Mouse (Mus musculus): ENCODE data around the gene Tecpr1. TPM values are rescaled to one million over a fixed set of nuclear protein-coding genes. Genes with fewer than 3 reads are reported as not detected.

Gene Tecpr1
- polyA plus RNA-seq, 1 experiment from 2014 or later = 21.7 TPM

DNA sequence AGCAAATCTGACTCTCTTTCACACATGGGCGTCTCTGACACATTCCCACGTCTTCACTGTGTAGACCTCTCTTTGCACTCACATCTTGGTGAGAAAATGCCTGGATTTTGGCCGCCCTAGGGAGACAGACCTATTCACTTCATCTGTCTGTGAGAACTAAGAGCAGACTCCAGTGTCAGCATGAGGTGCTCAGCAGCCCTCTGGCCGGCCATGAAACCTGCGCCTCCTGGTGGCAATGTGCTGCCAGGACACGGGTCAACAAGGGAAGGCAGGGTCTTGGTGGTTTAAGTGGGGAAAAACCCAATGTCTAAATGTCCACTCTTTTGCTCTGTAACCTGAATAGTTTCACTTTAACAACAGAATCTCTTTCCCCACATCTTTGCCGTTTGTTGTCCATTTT, 9.0 kb downstream of the Tecpr1 start:
- H3K27me3 ChIP-seq (replicated peaks; ENCODE audit: control insufficient read depth, insufficient read depth, low read length) = no peaks in the 10 kb centered on the region
- H3K27ac ChIP-seq (ENCODE audit: low read depth, low read length) = no peak overlapping the region
- H3K4me1 ChIP-seq (ENCODE audit: control insufficient read depth, insufficient read depth, low read length) = no peaks in the 10 kb centered on the region
- 35% methylated on average over 7 of the region's 7 CpGs for WGBS
- H3K36me3 ChIP-seq (ENCODE audit: control insufficient read depth, insufficient read depth, low read length) = peaks cover 66% of the 10 kb centered on the region
- H3K9ac ChIP-seq (ENCODE audit: low read length) = no peak overlapping the region
- no peaks in the 10 kb centered on the region for H3K9me3 ChIP-seq (replicated peaks; ENCODE audit: control insufficient read depth, low read length)
- no peak overlapping the region for H3K4me3 ChIP-seq (ENCODE audit: low read depth, low read length)
- H3K4me2 ChIP-seq (ENCODE audit: low read length) = no peak overlapping the region
- no peak for ATAC-seq
- DNase-seq (ENCODE audit: low spot score) = peak; percentile 50

DNA sequence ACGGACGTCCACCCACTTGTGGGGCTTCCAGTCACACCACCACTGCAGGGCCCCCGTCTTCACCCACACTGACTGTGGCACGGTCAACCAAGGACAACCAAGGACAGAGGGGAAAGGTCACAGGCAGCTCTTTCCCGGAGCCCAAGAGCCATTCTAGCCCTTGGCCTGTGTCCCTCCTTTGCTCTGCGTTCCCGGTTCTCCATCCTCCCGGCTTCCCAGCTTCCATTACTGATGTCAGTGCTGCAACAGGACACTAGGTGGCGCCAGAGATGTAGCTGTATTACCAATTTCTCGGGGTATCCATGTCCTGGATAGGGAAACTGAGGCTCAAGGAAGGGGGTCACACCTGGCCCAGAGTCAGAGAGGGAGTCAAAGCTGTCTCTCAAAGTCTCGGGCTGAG, 15.9 kb downstream of the Tecpr1 start:
- Histone ChIP-seq H3K9me3 (replicated peaks; ENCODE audit: control insufficient read depth, low read length) (no peaks in the 10 kb centered on the region; the same call in 1 of the 2 replicates), H3K4me2 (ENCODE audit: low read length) (no peak overlapping the region), H3K4me1 (ENCODE audit: control insufficient read depth, insufficient read depth, low read length) (no peaks in the 10 kb centered on the region), H3K27ac (ENCODE audit: low read depth, low read length) (no peak overlapping the region), H3K9ac (ENCODE audit: low read length) (no peak overlapping the region), H3K36me3 (ENCODE audit: control insufficient read depth, insufficient read depth, low read length) (peaks cover 82% of the 10 kb centered on the region), H3K4me3 (ENCODE audit: low read depth, low read length) (no peak overlapping the region), H3K27me3 (replicated peaks; ENCODE audit: control insufficient read depth, insufficient read depth, low read length) (no peaks in the 10 kb centered on the region)
- DNase-seq (ENCODE audit: low spot score) (peak; percentile 52), ATAC-seq (0 out of 2 replicates have a peak, but pooled peaks have one; percentile 50)
- WGBS = 53% methylated on average over 11 of the region's 11 CpGs

DNA sequence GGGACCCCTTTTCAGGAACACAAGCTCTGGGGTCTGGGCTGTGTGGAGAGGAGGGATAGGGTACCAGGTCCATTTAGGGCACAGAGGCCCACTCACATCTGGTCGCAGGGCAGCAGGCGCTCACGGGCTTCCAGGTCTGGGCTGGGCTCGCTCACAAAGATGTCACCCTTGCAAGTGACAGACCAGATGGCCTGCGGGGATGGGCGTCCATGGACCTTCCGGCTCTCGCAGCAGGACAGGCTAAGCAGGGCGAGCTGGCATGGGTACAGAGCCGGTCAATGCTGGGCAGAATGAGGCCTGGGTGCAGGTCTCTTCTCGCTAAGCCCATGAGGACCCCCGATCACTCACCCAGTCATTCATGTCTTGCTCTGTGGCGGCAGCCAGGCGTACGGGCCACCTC, 17.3 kb downstream of the Tecpr1 start:
- no peaks in the 10 kb centered on the region; the same call in 1 of the 2 replicates for H3K9me3 ChIP-seq (replicated peaks; ENCODE audit: control insufficient read depth, low read length)
- WGBS = 94% methylated on average over 15 of the region's 15 CpGs

DNA sequence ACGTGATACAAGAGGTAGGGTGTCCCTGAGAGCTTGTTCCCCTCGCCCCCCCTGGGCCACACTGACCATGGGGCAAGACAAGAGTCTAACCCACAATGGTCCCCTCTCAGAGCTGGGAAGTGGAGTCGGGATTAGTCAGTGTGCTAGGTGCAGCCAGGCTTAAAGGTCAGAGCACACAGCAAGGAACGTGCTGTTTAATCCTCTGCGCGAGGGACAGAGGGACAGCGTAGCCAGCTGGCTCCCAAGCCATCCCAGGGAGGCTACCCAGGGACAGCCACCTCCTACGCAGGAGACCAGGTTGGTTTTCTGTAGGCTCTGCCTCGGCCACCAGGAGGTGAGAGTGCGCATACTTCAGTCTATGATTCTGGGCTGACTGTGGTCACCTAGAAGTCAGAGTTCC, 18.5 kb downstream of the Tecpr1 start:
- peaks cover 73% of the 10 kb centered on the region for H3K36me3 ChIP-seq (ENCODE audit: control insufficient read depth, insufficient read depth, low read length)
- no peaks in the 10 kb centered on the region for H3K27me3 ChIP-seq (replicated peaks; ENCODE audit: control insufficient read depth, insufficient read depth, low read length)
- no peaks in the 10 kb centered on the region for H3K4me1 ChIP-seq (ENCODE audit: control insufficient read depth, insufficient read depth, low read length)
- no peak overlapping the region for H3K4me2 ChIP-seq (ENCODE audit: low read length)
- 61% methylated on average over 10 of the region's 10 CpGs for WGBS
- no peak overlapping the region for H3K4me3 ChIP-seq (ENCODE audit: low read depth, low read length)
- no peak for ATAC-seq
- DNase-seq (ENCODE audit: low spot score) = no peak
- H3K9ac ChIP-seq (ENCODE audit: low read length) = no peak overlapping the region
- no peaks in the 10 kb centered on the region; the same call in 1 of the 2 replicates for H3K9me3 ChIP-seq (replicated peaks; ENCODE audit: control insufficient read depth, low read length)
- no peak overlapping the region for H3K27ac ChIP-seq (ENCODE audit: low read depth, low read length)

More for the DNA sequence above, 17.3 kb downstream of the Tecpr1 start:
- Histone ChIP-seq H3K27ac (ENCODE audit: low read depth, low read length) (no peak overlapping the region), H3K27me3 (replicated peaks; ENCODE audit: control insufficient read depth, insufficient read depth, low read length) (no peaks in the 10 kb centered on the region), H3K4me1 (ENCODE audit: control insufficient read depth, insufficient read depth, low read length) (no peaks in the 10 kb centered on the region), H3K36me3 (ENCODE audit: control insufficient read depth, insufficient read depth, low read length) (peaks cover 75% of the 10 kb centered on the region), H3K4me2 (ENCODE audit: low read length) (no peak overlapping the region), H3K9ac (ENCODE audit: low read length) (no peak overlapping the region), H3K4me3 (ENCODE audit: low read depth, low read length) (no peak overlapping the region)
- no peak for DNase-seq (ENCODE audit: low spot score)
- ATAC-seq = no peak

DNA sequence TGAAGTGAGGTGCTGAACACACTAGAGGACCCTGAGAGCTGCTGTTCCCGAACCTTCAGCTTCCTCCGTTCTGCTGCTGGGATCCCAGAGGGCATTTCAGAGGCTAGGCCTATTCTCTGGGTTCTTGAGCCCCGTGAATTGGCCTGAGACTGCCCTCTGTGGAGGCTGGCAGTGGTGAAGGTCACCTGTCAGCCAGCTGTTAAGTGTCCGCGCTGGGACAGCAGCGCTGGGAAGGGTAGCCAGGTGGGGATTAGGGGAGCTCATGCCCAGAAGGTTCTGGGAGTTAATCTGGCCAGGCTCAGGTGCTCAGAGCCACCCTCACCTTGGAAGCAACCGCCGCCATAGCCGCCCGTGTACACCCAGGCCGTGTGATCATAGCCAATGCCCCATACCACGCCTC, 19.1 kb downstream of the Tecpr1 start:
- no peak overlapping the region for H3K9ac ChIP-seq (ENCODE audit: low read length)
- WGBS = 88% methylated on average over 12 of the region's 12 CpGs

DNA sequence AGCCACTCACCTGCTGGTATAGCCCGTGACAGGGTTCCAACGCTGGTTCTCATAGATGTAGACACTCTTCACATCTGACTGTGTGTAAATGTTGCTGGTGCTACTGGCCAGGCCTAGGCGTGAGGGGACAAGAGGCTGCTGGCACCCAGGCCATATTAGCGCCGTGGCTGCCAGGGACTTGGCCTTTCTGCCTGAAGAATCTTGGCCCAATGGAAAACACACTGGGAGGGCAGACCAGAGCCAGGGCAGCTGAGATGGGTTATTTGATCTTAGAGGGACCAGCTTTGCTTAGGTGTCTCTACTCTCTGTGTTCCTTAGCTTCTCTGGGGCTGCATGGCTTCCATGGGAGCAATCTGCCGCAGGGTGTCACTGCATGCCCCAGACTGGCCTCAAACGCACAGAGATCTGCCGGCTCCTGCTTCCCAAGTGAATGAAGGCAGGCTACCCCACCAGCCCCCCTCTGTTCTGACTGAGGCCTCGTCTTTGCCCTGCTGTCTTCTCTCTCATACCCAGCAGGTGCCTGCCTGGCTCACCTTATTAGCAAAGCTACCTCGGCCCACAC, 19.9 kb downstream of the Tecpr1 start:
- Histone ChIP-seq H3K27ac (ENCODE audit: low read depth, low read length) (no peak overlapping the region), H3K36me3 (ENCODE audit: control insufficient read depth, insufficient read depth, low read length) (peaks cover 73% of the 10 kb centered on the region), H3K9me3 (replicated peaks; ENCODE audit: control insufficient read depth, low read length) (no peaks in the 10 kb centered on the region; the same call in 1 of the 2 replicates), H3K27me3 (replicated peaks; ENCODE audit: control insufficient read depth, insufficient read depth, low read length) (no peaks in the 10 kb centered on the region), H3K4me1 (ENCODE audit: control insufficient read depth, insufficient read depth, low read length) (no peaks in the 10 kb centered on the region), H3K9ac (ENCODE audit: low read length) (no peak overlapping the region), H3K4me3 (ENCODE audit: low read depth, low read length) (no peak overlapping the region), H3K4me2 (ENCODE audit: low read length) (no peak overlapping the region)
- 86% methylated on average over 10 of the region's 10 CpGs for WGBS
- DNase-seq (ENCODE audit: low spot score) (no peak), ATAC-seq (no peak)

More for the DNA sequence above, 19.1 kb downstream of the Tecpr1 start:
- no peaks in the 10 kb centered on the region for H3K27me3 ChIP-seq (replicated peaks; ENCODE audit: control insufficient read depth, insufficient read depth, low read length)
- peaks cover 73% of the 10 kb centered on the region for H3K36me3 ChIP-seq (ENCODE audit: control insufficient read depth, insufficient read depth, low read length)
- ATAC-seq (no peak), DNase-seq (ENCODE audit: low spot score) (no peak)
- no peaks in the 10 kb centered on the region for H3K4me1 ChIP-seq (ENCODE audit: control insufficient read depth, insufficient read depth, low read length)
- H3K9me3 ChIP-seq (replicated peaks; ENCODE audit: control insufficient read depth, low read length) = no peaks in the 10 kb centered on the region; the same call in 1 of the 2 replicates
- no peak overlapping the region for H3K4me2 ChIP-seq (ENCODE audit: low read length)
- no peak overlapping the region for H3K4me3 ChIP-seq (ENCODE audit: low read depth, low read length)
- H3K27ac ChIP-seq (ENCODE audit: low read depth, low read length) = no peak overlapping the region

DNA sequence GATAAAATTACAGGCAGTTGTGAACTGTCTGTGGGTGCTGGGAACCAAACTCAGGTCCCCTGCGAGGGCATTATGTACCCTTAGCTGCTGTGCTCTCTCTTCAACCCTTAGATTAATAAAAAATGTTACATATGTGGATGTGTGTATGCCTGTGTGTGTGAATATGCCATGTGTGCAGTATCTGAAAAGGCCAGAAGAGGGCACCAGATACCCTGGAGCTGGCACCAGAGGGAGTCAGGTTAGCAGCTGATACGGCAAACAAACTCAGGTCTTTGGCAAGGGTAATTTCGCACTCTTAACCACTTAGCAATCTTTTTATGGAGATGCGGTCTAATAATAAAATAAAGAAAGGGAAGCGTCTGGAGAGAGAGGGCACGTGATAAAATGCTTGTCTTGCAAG, 21.0 kb downstream of the Tecpr1 start:
- DNase-seq (ENCODE audit: low spot score) (no peak), ATAC-seq (no peak)
- Histone ChIP-seq H3K4me3 (ENCODE audit: low read depth, low read length) (no peak overlapping the region), H3K9me3 (replicated peaks; ENCODE audit: control insufficient read depth, low read length) (no peaks in the 10 kb centered on the region; the same call in 1 of the 2 replicates), H3K27ac (ENCODE audit: low read depth, low read length) (no peak overlapping the region), H3K4me2 (ENCODE audit: low read length) (no peak overlapping the region), H3K9ac (ENCODE audit: low read length) (no peak overlapping the region), H3K4me1 (ENCODE audit: control insufficient read depth, insufficient read depth, low read length) (no peaks in the 10 kb centered on the region), H3K36me3 (ENCODE audit: control insufficient read depth, insufficient read depth, low read length) (peaks cover 66% of the 10 kb centered on the region), H3K27me3 (replicated peaks; ENCODE audit: control insufficient read depth, insufficient read depth, low read length) (no peaks in the 10 kb centered on the region)
- 95% methylated on average over 6 of the region's 6 CpGs for WGBS

DNA sequence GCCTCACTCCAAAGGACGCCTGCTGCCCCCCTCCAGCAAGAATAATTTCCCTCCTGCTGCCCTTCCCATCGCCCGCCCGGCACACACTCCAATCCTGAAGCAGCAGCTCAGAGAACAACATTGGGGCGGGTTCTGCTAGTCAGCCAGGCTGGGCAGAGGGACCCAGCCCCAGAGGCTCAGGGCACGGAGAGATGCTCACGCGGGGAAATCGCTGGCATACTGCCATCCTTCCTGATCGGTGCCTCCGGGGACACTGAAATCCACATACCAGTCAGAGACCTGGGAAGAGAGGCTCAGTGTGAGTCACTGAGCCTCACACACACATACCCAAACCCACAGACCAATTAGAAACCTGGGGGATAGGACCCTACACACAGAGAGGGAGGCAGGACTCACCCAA, 22.8 kb downstream of the Tecpr1 start:
- no peak overlapping the region for H3K27ac ChIP-seq (ENCODE audit: low read depth, low read length)
- H3K9ac ChIP-seq (ENCODE audit: low read length) = no peak overlapping the region
- H3K4me3 ChIP-seq (ENCODE audit: low read depth, low read length) = no peak overlapping the region
- no peaks in the 10 kb centered on the region; the same call in 1 of the 2 replicates for H3K9me3 ChIP-seq (replicated peaks; ENCODE audit: control insufficient read depth, low read length)
- peaks cover 50% of the 10 kb centered on the region for H3K36me3 ChIP-seq (ENCODE audit: control insufficient read depth, insufficient read depth, low read length)
- no peak overlapping the region for H3K4me2 ChIP-seq (ENCODE audit: low read length)
- no peak for DNase-seq (ENCODE audit: low spot score)
- H3K27me3 ChIP-seq (replicated peaks; ENCODE audit: control insufficient read depth, insufficient read depth, low read length) = no peaks in the 10 kb centered on the region
- no peak for ATAC-seq
- H3K4me1 ChIP-seq (ENCODE audit: control insufficient read depth, insufficient read depth, low read length) = no peaks in the 10 kb centered on the region
- WGBS = 73% methylated on average over 11 of the region's 11 CpGs

DNA sequence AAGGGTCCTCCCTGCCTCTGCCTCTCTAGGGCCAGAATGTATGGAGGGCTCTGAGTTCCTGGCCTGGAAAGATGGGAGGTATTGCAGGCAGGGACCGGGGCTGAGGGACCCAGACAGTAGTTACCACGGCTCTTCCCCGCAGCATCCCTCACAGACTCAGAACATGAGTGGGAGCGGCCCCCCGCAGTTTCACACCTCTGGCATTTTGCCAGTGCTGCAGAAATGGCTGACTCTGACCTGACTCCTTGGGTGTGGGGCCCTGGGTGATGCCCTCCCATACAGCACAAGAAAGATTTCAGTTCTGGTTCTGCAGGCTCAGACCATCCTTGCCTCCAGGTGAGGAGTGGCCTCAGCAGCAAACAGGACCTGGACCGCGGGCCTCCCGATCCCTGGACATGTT, 27.8 kb downstream of the Tecpr1 start:
- Histone ChIP-seq H3K27ac (ENCODE audit: low read depth, low read length) (no peak overlapping the region), H3K27me3 (replicated peaks; ENCODE audit: control insufficient read depth, insufficient read depth, low read length) (no peaks in the 10 kb centered on the region), H3K36me3 (ENCODE audit: control insufficient read depth, insufficient read depth, low read length) (peaks cover 19% of the 10 kb centered on the region), H3K4me3 (ENCODE audit: low read depth, low read length) (no peak overlapping the region), H3K4me1 (ENCODE audit: control insufficient read depth, insufficient read depth, low read length) (no peaks in the 10 kb centered on the region), H3K4me2 (ENCODE audit: low read length) (no peak overlapping the region), H3K9me3 (replicated peaks; ENCODE audit: control insufficient read depth, low read length) (no peaks in the 10 kb centered on the region), H3K9ac (ENCODE audit: low read length) (no peak overlapping the region)
- no peak for DNase-seq (ENCODE audit: low spot score)
- no peak for ATAC-seq
- 87% methylated on average over 8 of the region's 8 CpGs for WGBS
